Mouse (Mus musculus): ENCODE data around the gene Gm20441. TPM values are rescaled to one million over a fixed set of nuclear protein-coding genes. Genes with fewer than 3 reads are reported as not detected.

Gene Gm20441
- total RNA-seq, 2 experiments from 2014 or later, result not detected

Other genes with a start within 250 kb of the Gm20441 start
- 1 to 10 TPM; 9.0 to 9.7 TPM for gene Lrrc75b, start 220.6 kb downstream of the Gm20441 start, total RNA-seq (2021)
- gene Ggt1, start 219.3 kb downstream of the Gm20441 start, total RNA-seq (2021), result 1 to 10 TPM; 2.7 to 3.6 TPM
- 1 to 10 TPM; 2.2 to 3.2 TPM for gene Ggt5, start 191.6 kb downstream of the Gm20441 start, total RNA-seq (2021)
- 1 to 10 TPM; 1.5 to 1.9 TPM for gene Susd2, start 136.9 kb downstream of the Gm20441 start, total RNA-seq (2021)
- gene Cabin1, start 16.6 kb downstream of the Gm20441 start, total RNA-seq (2021), result 10 to 100 TPM; 58.5 to 73.4 TPM
- gene Ddt, start 7.5 kb downstream of the Gm20441 start, total RNA-seq (2021), result 10 to 100 TPM; 44.0 to 48.5 TPM
- gene Gstt3, start 460 bp upstream of the Gm20441 start, total RNA-seq (2021), result 1 to 10 TPM; 1.4 to 3.2 TPM
- gene Gstt1, start 17.6 kb upstream of the Gm20441 start, total RNA-seq (2021), result 1 to 10 TPM; 4.6 to 6.1 TPM
- not detected for gene Gstt4, start 41.6 kb upstream of the Gm20441 start, total RNA-seq (2021)
- gene Gstt2, start 56.5 kb upstream of the Gm20441 start, total RNA-seq (2021), result 1 to 10 TPM; 2.5 to 3.4 TPM
- 100 to 1,000 TPM; 432 to 467 TPM for gene Mif, start 79.3 kb upstream of the Gm20441 start, total RNA-seq (2021)
- 1 to 10 TPM; 4.7 to 9.1 TPM for gene Derl3, start 112.5 kb upstream of the Gm20441 start, total RNA-seq (2021)
- 10 to 100 TPM; 81.4 to 86.0 TPM for gene Smarcb1, start 140.7 kb upstream of the Gm20441 start, total RNA-seq (2021)
- 100 to 1,000 TPM; 339 TPM for gene Chchd10, start 152.2 kb upstream of the Gm20441 start, total RNA-seq (2021)
- under 1 TPM; 0.81 to 0.95 TPM for gene Mmp11, start 155.5 kb upstream of the Gm20441 start, total RNA-seq (2021)
- gene Gm867, start 159.7 kb upstream of the Gm20441 start, total RNA-seq (2021), result under 1 TPM in 1 of 2 experiments, not detected in 1; 0.52 TPM
- gene Vpreb3, start 162.1 kb upstream of the Gm20441 start, total RNA-seq (2021), result not detected
- gene Gm5134, start 173.6 kb upstream of the Gm20441 start, total RNA-seq (2021), result under 1 TPM; 0.13 to 0.35 TPM